Mouse (Mus musculus) liver, adult 2 months (tissue): Measurements from ENCODE around the gene Npw.

ENCODE experiments used
- CTCF ChIP-seq: fragments of 200-500 bp; IDR thresholded peaks from 2 replicates; pipeline ENCODE4 v1.5.1; 2011; ENCODE audit warnings: low read depth, low read length, control low read depth
- POLR2A ChIP-seq: fragments of 200-500 bp; IDR thresholded peaks from 2 replicates; pipeline ENCODE4 v1.6.1; 2011; ENCODE audit warnings: low read length, control low read depth; ENCODE audit not compliant: insufficient read depth; ENCODE audit errors: extremely low read depth

GRCm38 (mm10) chr17:24625472-24625871, 32.8 kb downstream of the Npw start:
- TF ChIP-seq CTCF = no peak
- no peak for TF ChIP-seq POLR2A
